Mouse (Mus musculus): ENCODE results near the gene Slbp. TPM values are rescaled to one million over a fixed set of nuclear protein-coding genes. Genes with fewer than 3 reads are reported as not detected.
A peak's percentile ranks its signal among the peaks of the same experiment; 100 is the strongest.

Gene Slbp
- polyA plus RNA-seq, 1 experiment from 2014 or later, result 214 TPM

DNA sequence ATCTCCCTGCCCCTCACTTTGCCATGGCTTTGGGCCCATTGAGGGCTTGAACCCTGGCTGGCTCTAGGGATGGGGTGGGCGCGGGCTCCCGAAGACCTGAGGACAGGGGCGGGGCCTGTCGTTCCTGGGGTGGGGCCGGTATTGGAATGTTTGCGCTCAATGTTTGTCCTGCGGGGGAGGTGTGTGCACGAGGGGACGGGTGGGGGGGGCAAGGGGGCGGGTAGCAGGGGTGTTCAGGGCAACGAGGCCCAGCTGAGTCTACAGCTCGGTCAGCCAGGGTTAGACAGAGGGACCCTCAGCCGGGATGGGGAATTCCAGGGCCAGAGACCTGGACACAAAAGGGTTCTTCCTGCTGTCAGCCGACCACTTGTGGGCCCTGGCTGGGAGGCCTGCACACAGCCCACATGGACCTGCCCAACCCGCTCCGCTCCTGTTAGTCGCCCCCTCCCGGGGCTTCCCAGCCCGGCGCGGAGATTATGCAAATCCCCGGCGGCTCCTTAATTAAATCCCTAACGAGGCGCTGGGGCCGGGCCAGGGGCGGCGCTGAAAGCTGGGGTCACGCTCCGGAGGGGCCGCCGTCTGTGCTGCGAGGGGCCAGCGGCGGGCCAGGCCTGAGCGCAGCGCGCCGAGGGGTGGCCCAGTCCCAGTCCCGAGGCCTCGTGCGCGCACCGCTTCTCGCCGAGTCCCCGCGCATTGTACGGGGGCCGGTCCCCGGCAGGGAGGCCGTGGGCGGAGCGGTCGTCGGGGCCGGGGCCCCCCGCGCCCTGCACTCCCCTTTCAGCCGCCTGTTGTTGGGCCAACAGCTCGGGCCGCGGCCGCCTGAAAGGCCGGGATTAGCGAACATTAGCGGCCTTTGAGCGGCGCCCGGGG is 42.7 kb upstream of the Slbp start:
- peak overlapping the region; percentile 39; the same call in 1 of the 2 replicates for H3K27ac ChIP-seq (ENCODE audit: low read length)
- peaks cover 36% of the 10 kb centered on the region for H3K27me3 ChIP-seq (ENCODE audit: control insufficient read depth, insufficient read depth, low read depth, low read length)
- H3K4me3 ChIP-seq (ENCODE audit: low read depth, low read length), result peak overlapping the region; percentile 44
- no peaks in the 10 kb centered on the region for H3K36me3 ChIP-seq (ENCODE audit: control insufficient read depth, insufficient read depth)
- H3K4me2 ChIP-seq (ENCODE audit: low read depth, low read length), result peak overlapping the region; percentile 63
- no peaks in the 10 kb centered on the region for H3K9me3 ChIP-seq (replicated peaks; ENCODE audit: control insufficient read depth, low read length)
- peak overlapping the region; percentile 52 for H3K9ac ChIP-seq (ENCODE audit: low read depth, low read length)
- H3K4me1 ChIP-seq (ENCODE audit: control insufficient read depth, low read depth, low read length), result peaks cover 11% of the 10 kb centered on the region
- 8% methylated on average over 71 of the region's 71 CpGs for WGBS (ENCODE audit: insufficient replicate concordance)
- peak; percentile 78 for ATAC-seq (ENCODE audit: low read depth)

DNA sequence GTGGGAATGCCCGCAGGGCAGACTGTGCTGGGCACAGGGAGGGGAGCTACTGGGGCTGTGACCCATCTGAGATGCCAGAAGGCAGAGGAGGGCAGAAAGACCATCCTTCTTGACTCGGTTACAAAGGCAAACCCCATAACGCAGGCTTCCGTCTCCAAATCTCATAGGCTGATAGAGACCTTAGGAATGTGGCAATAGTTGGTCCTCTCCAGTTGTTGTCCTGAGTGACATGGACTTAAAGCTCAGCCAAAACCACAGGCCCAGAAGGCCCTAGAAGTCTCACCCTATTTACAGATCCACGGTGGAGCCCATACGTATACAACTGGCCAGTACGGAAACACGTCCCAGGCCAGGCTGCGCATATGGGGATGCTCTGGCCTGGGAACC is 42.1 kb upstream of the Slbp start:
- Histone ChIP-seq H3K9me3 (replicated peaks; ENCODE audit: control insufficient read depth, low read length) (no peaks in the 10 kb centered on the region), H3K27me3 (ENCODE audit: control insufficient read depth, insufficient read depth, low read depth, low read length) (peaks cover 36% of the 10 kb centered on the region), H3K27ac (ENCODE audit: low read length) (no peak overlapping the region), H3K4me2 (ENCODE audit: low read depth, low read length) (no peak overlapping the region), H3K4me1 (ENCODE audit: control insufficient read depth, low read depth, low read length) (peaks cover 9% of the 10 kb centered on the region), H3K9ac (ENCODE audit: low read depth, low read length) (no peak overlapping the region), H3K4me3 (ENCODE audit: low read depth, low read length) (no peak overlapping the region), H3K36me3 (ENCODE audit: control insufficient read depth, insufficient read depth) (no peaks in the 10 kb centered on the region)
- 73% methylated on average over 9 of the region's 9 CpGs for WGBS (ENCODE audit: insufficient replicate concordance)
- peak; percentile 19; the same call in 1 of the 2 replicates for ATAC-seq (ENCODE audit: low read depth)

DNA sequence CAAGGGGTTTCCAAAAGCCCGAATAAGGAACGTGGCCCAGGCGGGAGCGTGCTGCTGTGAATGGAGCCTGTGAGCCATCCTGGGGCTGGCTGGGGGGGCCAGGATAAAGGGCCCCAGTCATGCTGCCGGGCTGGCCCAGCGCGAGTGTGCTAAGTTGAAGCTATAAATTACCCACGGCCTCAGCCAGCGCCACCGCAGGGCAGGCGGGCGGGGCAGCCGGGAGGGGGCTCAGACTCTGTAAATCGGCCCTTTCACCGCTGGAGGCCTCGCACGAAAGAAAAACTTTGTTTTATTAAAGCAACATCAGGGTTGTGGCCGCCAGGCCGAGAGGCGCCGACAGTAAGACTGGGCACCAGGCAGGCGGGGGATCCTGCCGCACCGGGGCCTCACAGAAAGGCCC is 40.0 kb upstream of the Slbp start:
- no peak overlapping the region for H3K4me2 ChIP-seq (ENCODE audit: low read depth, low read length)
- H3K4me3 ChIP-seq (ENCODE audit: low read depth, low read length), result no peak overlapping the region
- H3K27me3 ChIP-seq (ENCODE audit: control insufficient read depth, insufficient read depth, low read depth, low read length), result peaks cover 36% of the 10 kb centered on the region
- H3K4me1 ChIP-seq (ENCODE audit: control insufficient read depth, low read depth, low read length), result peaks cover 12% of the 10 kb centered on the region
- no peak overlapping the region for H3K9ac ChIP-seq (ENCODE audit: low read depth, low read length)
- 10% methylated on average over 24 of the region's 24 CpGs for WGBS (ENCODE audit: insufficient replicate concordance)
- H3K36me3 ChIP-seq (ENCODE audit: control insufficient read depth, insufficient read depth), result no peaks in the 10 kb centered on the region
- no peak overlapping the region for H3K27ac ChIP-seq (ENCODE audit: low read length)
- no peaks in the 10 kb centered on the region for H3K9me3 ChIP-seq (replicated peaks; ENCODE audit: control insufficient read depth, low read length)
- no peak for ATAC-seq (ENCODE audit: low read depth)

DNA sequence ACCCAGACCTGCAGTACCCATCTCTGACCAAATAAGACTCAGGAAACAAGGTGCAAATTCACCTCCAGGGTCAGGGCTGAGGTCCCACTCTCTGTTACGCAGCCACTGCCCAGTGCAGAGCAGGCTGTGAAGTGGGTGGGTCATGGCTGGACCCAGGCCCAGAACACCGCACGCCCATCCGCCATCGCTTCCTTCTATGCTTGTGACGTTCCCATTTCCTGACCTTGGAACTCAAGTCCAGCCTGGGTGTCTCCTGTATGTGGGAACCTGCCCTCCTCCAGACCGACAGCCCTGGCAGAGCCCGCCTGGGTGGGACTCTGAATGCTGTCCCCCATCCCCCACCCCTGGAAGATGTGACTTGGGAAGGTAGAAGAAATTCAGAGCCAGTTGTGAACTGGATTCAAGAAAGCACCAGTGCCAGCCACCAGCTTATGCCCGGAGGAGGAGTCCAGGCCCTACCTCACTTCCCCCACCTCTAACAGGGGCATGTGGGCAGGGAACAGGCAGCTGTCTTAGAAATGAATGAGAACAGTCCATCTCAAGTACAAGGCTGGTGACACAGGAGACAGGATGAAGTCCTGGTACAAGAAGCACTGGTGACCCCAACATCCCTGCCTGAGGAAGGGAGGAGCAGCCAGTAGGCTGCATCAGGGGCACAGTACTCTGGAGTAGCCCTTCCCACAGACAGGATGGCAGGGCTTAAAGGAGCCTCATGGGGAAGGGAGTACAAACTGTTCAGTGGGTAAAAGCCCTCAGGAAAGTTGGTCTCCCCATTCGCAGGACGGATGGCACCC is 37.7 kb upstream of the Slbp start:
- Histone ChIP-seq H3K9ac (ENCODE audit: low read depth, low read length) (no peak overlapping the region), H3K36me3 (ENCODE audit: control insufficient read depth, insufficient read depth) (no peaks in the 10 kb centered on the region), H3K27me3 (ENCODE audit: control insufficient read depth, insufficient read depth, low read depth, low read length) (peaks cover 24% of the 10 kb centered on the region), H3K4me2 (ENCODE audit: low read depth, low read length) (no peak overlapping the region), H3K4me1 (ENCODE audit: control insufficient read depth, low read depth, low read length) (peaks cover 10% of the 10 kb centered on the region), H3K4me3 (ENCODE audit: low read depth, low read length) (no peak overlapping the region), H3K9me3 (replicated peaks; ENCODE audit: control insufficient read depth, low read length) (no peaks in the 10 kb centered on the region), H3K27ac (ENCODE audit: low read length) (no peak overlapping the region)
- WGBS (ENCODE audit: insufficient replicate concordance), result 79% methylated on average over 11 of the region's 11 CpGs
- ATAC-seq (ENCODE audit: low read depth), result no peak

DNA sequence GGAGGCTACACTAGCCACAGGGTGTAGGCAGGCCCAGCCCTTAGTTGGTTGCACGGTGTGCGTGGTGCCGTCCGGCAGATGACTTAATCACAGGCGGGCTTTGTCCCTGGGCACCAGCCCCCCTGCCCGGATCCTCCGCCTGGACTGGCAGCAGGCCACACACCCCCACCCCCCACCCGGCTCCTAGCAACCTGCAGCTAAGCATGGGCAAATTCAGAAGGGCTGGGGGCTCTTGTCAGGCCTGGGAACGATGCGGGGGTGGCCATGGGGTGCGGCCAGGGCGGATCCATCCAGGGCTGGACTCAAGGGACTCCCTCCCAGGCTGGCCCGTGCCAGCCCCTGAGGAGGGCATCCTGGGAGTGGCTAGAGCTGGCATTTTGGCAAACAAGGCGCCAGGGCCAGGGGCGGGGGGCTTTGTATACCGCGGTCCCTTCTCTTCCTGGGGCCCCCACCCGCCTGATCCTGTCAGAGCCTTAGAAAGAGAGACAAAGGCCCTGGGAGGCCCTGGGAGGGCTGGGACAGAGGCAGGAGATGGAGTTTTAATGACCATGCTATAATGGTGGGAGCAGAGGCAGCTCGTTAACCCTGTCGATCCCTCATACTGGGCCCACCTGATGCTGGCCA is 37.0 kb upstream of the Slbp start:
- WGBS (ENCODE audit: insufficient replicate concordance), result 69% methylated on average over 20 of the region's 20 CpGs
- ATAC-seq (ENCODE audit: low read depth), result no peak
- Histone ChIP-seq H3K27ac (ENCODE audit: low read length) (no peak overlapping the region), H3K4me2 (ENCODE audit: low read depth, low read length) (no peak overlapping the region), H3K4me3 (ENCODE audit: low read depth, low read length) (no peak overlapping the region), H3K9ac (ENCODE audit: low read depth, low read length) (no peak overlapping the region), H3K27me3 (ENCODE audit: control insufficient read depth, insufficient read depth, low read depth, low read length) (peaks cover 17% of the 10 kb centered on the region), H3K36me3 (ENCODE audit: control insufficient read depth, insufficient read depth) (no peaks in the 10 kb centered on the region), H3K4me1 (ENCODE audit: control insufficient read depth, low read depth, low read length) (peaks cover 10% of the 10 kb centered on the region), H3K9me3 (replicated peaks; ENCODE audit: control insufficient read depth, low read length) (no peaks in the 10 kb centered on the region)

DNA sequence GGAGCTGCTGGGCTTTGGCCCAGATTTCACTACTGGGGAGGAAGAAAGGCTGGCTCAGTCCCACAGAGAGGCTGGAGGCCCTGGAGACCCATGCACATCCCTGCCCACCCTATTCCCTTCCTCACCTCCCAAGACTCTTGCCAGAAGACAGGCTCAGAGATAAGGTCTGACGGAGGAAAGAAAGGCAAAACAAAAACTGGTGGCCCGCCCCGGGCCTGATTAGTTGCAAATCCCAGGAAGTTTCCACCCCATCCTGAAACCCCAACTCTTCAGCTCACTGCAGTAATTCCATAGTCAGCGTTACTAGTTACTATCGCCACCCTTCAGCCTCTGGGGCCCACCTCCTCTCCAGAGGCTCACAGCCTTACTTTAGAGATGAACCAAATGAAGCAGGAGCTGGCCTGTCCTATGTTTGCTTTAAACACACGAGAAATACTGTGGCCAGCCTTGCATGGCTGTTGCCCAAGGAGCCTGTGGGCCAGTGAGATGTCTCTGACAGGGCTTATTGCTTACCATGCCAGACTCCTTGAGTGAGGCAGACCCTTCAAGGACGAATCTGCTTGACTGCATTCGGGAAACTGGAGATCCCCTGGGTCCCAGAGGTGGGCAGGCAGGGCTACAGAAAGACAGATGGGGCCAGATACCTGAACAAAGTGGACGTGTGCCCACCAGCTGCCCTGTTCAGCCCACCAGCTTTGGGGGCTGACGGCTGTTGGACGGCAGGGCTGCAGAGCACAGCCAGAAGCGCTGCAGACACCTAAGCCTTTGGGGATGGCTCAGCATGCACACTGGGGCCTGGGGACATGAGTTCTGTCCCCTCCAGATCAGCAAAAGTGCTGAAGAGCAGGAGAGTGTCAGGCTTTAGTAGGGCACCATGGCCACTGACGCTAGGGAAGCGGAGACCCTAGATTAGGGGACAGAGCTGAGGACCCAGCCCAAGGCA is 36.2 kb upstream of the Slbp start:
- WGBS (ENCODE audit: insufficient replicate concordance), result 60% methylated on average over 14 of the region's 14 CpGs
- Histone ChIP-seq H3K4me2 (ENCODE audit: low read depth, low read length) (no peak overlapping the region), H3K27ac (ENCODE audit: low read length) (no peak overlapping the region)

DNA sequence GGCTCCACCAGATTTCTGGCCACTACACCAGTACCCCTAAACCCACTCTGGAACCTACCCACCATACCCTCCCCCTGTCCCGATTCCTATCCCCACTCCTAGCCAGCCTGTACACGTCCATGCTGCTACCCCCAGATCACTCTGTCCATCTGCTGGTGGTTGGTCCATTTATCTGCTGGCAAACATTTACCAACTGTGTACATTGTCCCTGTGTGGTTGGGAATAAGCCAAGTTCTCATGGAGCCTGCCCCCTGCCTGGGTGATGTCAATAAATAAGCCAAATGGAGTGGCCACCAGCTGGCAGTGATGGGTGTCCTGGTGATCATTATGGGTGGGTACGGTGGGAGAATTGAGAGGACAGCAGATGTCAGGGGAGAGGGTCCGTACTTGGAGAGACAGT is 34.8 kb upstream of the Slbp start:
- no peaks in the 10 kb centered on the region for H3K36me3 ChIP-seq (ENCODE audit: control insufficient read depth, insufficient read depth)
- peaks cover 7% of the 10 kb centered on the region for H3K4me1 ChIP-seq (ENCODE audit: control insufficient read depth, low read depth, low read length)
- H3K4me3 ChIP-seq (ENCODE audit: low read depth, low read length), result no peak overlapping the region
- H3K27ac ChIP-seq (ENCODE audit: low read length), result no peak overlapping the region
- 63% methylated on average over 4 of the region's 4 CpGs for WGBS (ENCODE audit: insufficient replicate concordance)
- ATAC-seq (ENCODE audit: low read depth), result peak; percentile 80
- H3K9ac ChIP-seq (ENCODE audit: low read depth, low read length), result no peak overlapping the region
- H3K4me2 ChIP-seq (ENCODE audit: low read depth, low read length), result peak overlapping the region; percentile 32; the same call in 1 of the 2 replicates
- H3K9me3 ChIP-seq (replicated peaks; ENCODE audit: control insufficient read depth, low read length), result no peaks in the 10 kb centered on the region
- H3K27me3 ChIP-seq (ENCODE audit: control insufficient read depth, insufficient read depth, low read depth, low read length), result 0 out of 2 replicates have a peak, but pooled peaks cover 2% of the 10 kb centered on the region

More for the DNA sequence above, 36.2 kb upstream of the Slbp start:
- Histone ChIP-seq H3K36me3 (ENCODE audit: control insufficient read depth, insufficient read depth) (no peaks in the 10 kb centered on the region), H3K4me3 (ENCODE audit: low read depth, low read length) (no peak overlapping the region), H3K9me3 (replicated peaks; ENCODE audit: control insufficient read depth, low read length) (no peaks in the 10 kb centered on the region), H3K9ac (ENCODE audit: low read depth, low read length) (no peak overlapping the region; the same call in 1 of the 2 replicates), H3K27me3 (ENCODE audit: control insufficient read depth, insufficient read depth, low read depth, low read length) (peaks cover 11% of the 10 kb centered on the region), H3K4me1 (ENCODE audit: control insufficient read depth, low read depth, low read length) (peaks cover 10% of the 10 kb centered on the region)
- ATAC-seq (ENCODE audit: low read depth), result no peak

DNA sequence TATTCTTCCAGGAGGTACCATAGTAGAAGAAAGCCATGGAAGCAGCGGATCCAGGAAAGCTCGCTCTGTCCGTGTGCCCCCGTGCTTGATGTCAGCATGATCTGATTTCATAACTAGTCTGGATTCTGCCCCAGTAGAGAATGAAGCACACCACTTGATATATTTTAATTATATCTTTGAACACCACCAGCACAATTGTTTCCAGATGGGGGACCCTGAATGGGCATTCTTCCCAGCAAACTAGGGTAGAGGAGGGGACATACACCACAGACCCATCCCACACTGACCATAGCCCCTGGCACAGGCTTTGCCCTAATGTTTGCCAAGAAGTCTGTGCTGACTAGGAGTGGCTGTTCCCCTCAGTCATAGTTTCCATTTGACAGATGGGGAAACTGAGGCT is 32.6 kb upstream of the Slbp start:
- Histone ChIP-seq H3K9me3 (replicated peaks; ENCODE audit: control insufficient read depth, low read length) (no peaks in the 10 kb centered on the region), H3K4me1 (ENCODE audit: control insufficient read depth, low read depth, low read length) (peaks cover 10% of the 10 kb centered on the region), H3K36me3 (ENCODE audit: control insufficient read depth, insufficient read depth) (no peaks in the 10 kb centered on the region), H3K4me2 (ENCODE audit: low read depth, low read length) (no peak overlapping the region), H3K9ac (ENCODE audit: low read depth, low read length) (no peak overlapping the region), H3K27me3 (ENCODE audit: control insufficient read depth, insufficient read depth, low read depth, low read length) (no peaks in the 10 kb centered on the region), H3K27ac (ENCODE audit: low read length) (no peak overlapping the region), H3K4me3 (ENCODE audit: low read depth, low read length) (no peak overlapping the region)
- WGBS (ENCODE audit: insufficient replicate concordance), result 80% methylated on average over 4 of the region's 4 CpGs
- no peak for ATAC-seq (ENCODE audit: low read depth)

Measured in liver, embryonic 16.5 days (tissue).